Mouse (Mus musculus) embryo, embryonic 11 days (tissue): ENCODE data around the gene Crim1.

Experiments used
- DNase-seq: peaks from one replicate; pipeline ENCODE4 v3.0.0-alpha.2; 2015

Crim1 gene

GRCm38 (mm10) chr17:78290153-78290876 lies 90.3 kb downstream of the Crim1 start:
- DNase-seq, result no peak

- DNase-seq, result no peak
Measured at GRCm38 (mm10) chr17:78291030-78291429, 91.0 kb downstream of the Crim1 start.

- no peak for DNase-seq
Measured at GRCm38 (mm10) chr17:78292301-78292700, 92.3 kb downstream of the Crim1 start.

GRCm38 (mm10) chr17:78292827-78293488 lies 92.9 kb downstream of the Crim1 start:
- no peak for DNase-seq

DNA sequence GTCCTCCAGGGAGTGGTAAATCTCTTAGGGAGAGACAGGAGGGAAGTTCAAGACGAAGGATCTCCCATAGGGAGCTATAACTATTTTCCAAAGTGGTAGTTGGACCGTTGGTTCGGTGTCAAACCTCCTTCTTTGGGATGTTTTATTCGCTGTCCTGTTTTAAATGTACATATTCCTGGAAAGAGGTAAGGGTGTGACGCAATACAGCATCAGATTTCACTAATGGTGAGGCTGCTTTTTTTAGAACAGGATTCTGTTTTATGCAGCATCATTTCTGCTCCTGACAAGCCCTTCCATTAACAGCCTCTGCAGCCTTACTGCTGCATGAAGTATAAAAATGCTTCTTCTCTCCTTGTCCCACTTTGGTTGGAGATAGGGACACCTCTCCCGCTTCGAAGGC lies 95.9 kb downstream of the Crim1 start:
- no peak for DNase-seq

DNA sequence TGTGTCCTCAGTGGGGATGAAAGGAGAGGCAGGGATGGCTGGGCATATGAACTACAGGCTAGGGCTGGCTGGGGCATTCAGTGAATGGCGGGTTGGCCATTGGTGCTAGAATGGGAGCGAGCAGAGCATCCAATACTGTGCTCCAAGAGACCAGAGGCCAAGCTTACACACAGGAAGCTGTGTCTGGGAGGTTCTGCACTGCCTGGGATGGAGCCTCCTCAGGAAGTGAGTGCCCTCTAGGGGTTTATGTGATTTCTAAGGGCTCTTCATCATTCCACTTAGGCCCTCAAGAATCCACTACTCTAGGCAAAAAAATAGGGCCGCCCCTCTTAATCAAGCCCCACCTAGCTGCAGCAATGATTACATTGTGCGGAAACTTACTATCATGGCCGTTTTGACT lies 98.1 kb downstream of the Crim1 start:
- peak; percentile 40 for DNase-seq

GRCm38 (mm10) chr17:78298967-78299540 lies 99.0 kb downstream of the Crim1 start:
- DNase-seq, result peak; percentile 56

- DNase-seq, result no peak
Measured at GRCm38 (mm10) chr17:78303053-78303452, 103.0 kb downstream of the Crim1 start.

GRCm38 (mm10) chr17:78304059-78304458 lies 104.0 kb downstream of the Crim1 start:
- DNase-seq, result no peak

- no peak for DNase-seq
Measured at GRCm38 (mm10) chr17:78306434-78306833, 106.4 kb downstream of the Crim1 start.

DNA sequence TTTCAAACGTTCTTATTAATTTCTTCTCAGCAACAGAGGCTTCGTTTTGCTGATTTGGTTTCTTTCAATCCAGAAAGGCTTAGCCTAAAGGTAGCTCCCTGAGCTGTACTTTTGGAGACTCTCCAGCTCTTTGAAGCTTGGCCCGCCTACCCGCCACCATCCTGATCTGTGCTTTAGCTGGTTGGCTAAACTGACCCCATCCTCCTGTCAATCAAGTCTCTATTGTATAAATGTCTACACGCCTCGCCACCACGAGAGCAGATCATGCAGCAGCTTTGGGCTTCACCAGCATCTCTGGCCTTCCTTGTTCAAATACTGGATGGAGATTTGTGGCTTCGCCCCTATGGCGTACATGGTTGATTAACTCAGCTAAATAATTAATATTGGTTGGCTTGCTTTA lies 108.2 kb downstream of the Crim1 start:
- no peak for DNase-seq

DNA sequence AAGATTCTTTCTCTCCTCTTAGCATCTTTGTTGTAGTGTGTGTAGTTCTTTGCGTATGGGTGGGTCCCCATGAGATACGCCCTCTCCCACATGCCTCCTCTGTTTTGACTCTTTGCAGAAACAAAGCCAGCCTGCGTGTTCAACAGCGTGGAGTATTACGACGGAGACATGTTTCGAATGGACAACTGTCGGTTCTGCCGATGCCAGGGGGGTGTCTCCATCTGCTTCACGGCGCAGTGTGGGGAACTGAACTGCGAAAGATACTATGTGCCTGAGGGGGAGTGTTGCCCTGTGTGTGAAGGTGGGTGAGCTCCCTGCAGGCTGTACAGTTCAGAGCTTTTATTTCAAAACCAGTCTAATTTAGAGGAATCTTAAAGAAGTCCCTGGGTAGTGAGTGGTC lies 113.0 kb downstream of the Crim1 start:
- no peak for DNase-seq

DNA sequence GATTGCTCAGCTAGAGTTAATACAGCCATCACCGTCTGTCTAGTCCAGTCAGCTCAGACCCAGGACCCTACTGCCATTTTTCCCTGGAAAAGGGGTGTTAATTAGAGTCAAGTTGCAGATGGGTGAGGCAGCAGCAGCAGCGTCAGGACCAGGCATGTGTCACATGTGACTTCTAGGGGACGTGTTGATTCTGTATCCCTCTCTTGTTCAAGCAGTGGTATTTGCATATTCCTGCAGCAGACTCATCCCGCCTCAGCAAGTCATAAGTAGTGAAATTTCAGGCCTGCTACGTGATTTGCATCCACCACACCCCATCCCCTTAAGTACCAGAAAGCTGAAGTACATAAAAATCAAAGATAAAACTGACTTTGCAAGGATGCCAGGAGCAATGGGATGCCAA lies 113.6 kb downstream of the Crim1 start:
- no peak for DNase-seq

GRCm38 (mm10) chr17:78315659-78316058 lies 115.6 kb downstream of the Crim1 start:
- DNase-seq, result no peak

GRCm38 (mm10) chr17:78317381-78317780 lies 117.3 kb downstream of the Crim1 start:
- DNase-seq, result no peak

- DNase-seq, result no peak
Measured at GRCm38 (mm10) chr17:78318810-78319209, 118.8 kb downstream of the Crim1 start.

- DNase-seq, result no peak
Measured at GRCm38 (mm10) chr17:78321216-78321835, 121.3 kb downstream of the Crim1 start.

DNA sequence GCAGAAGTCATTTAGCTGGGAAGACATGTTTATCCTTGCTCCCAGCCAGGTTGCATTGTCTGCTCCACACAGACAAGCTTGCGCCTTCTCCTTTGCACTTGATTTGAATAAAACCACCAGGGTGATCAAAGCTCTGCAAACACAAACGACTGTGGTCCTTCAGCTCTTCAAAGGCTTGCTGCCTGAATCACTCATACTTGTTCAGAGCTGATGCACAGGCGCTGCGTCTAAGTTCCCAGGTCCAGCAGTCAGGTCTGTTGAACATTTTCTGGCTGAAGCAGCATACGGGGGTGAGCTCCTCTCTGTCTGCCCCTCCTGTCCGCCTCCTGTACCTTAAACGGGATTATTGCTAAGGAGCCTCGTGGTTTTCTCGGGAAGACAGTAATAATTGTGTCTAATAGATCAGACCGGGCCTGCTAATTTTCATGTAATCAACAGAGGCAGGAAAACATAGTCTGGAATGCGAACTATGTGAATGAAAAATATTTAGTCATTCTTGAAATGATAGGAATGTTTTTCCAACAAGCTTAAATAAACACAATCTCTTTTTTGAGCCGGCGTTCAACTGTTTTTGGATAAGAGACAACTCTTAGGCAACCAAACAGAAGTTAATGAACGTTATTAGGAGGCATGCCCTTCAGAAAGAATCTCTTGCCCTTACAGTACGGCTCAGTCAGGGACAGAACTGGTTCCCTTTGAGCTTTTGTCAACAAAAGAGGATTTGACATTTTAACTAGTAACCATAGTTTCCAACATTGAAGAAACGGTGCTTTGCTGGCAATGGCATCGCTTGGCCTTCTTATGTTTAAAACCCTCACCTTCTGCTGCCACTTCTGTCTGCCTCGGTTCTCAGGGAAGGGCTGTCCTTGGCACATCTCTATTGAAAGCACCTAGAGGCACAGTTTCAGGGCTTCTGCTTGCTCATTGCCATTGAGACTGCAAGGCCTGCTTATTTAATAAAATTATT lies 122.6 kb downstream of the Crim1 start:
- peak; percentile 28 for DNase-seq

DNA sequence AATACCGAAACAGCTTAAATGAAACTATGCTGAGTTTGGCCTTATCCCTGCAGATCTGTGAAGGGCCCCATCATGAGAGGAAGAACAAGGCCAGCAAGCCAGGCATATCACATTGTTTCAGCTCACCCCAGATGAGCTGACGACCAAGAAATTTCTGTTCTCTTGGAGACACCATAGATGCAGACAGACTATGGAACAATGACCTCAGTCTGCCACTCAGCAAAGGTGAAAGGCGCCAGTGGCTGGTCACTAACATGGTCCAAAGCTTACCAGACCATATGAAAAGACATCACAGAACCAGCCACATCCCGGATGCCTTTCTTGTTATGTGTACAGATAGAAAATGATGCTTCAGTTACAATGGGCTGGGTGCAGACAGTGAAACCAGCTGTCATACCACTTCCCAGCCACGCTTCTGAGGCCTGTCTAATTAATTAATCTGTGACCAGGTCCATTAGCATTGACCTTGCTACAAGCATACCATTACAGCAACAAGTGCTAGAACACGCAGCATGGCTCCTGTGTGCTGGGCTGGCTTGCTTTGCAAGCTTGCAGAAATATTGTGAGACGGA lies 125.8 kb downstream of the Crim1 start:
- no peak for DNase-seq

DNA sequence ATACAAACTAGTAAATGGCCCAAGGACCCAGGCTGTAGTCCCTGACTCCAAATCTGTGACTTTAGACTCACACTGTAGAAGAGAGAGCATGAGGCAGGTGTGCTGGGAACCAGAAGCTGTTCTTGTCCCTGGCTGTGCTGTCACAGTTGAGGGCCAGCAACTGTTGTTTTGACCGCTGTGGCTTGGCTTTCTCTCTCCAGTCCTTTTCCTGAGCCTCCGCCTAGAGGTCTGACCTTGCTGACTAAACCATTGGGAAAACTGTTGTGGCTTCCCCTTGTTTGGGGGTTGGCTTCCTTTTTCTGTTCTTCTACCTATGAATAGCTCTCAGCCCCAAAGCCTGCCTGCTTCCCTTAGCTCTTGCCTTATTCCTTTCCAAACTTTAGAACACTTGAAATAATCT lies 126.3 kb downstream of the Crim1 start:
- DNase-seq, result no peak

GRCm38 (mm10) chr17:78327187-78327586 lies 127.1 kb downstream of the Crim1 start:
- no peak for DNase-seq

- DNase-seq, result peak; percentile 17
Measured at GRCm38 (mm10) chr17:78328287-78328686, 128.2 kb downstream of the Crim1 start.
